Mouse (Mus musculus): ENCODE results near the gene Tet1.

DNA sequence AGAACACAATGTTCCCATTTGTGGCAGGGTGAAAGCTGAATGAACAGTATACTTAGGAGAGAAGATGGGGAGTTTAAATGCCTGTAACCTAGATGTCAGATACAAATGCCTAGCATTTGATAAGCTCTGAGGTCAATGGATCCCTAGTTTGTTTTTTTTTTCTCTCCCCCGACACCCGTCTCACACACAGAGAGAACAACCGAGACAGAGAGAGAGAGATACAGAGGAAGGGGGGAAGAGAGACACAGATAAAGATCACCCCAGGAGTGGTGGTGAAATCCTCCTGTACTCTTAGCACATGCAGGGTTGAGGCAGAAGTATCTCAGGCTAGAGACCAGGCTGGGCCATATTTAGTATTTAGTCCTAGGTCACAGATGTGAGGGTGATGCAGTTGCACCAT is 10.2 kb upstream of the Tet1 start:
- TF ChIP-seq CTCF (IDR thresholded peaks at IDR 0.05; ENCODE audit: extremely low read depth, insufficient read depth, insufficient read length, insufficient replicate concordance) (no peak), POLR2A (IDR thresholded peaks at IDR 0.05; ENCODE audit: low read depth, low read length) (no peak)

All from spleen, adult 2 months (tissue).